Mouse (Mus musculus): ENCODE results near the gene Fam170b.

Gene Fam170b

GRCm38 (mm10) chr14:32827994-32828650, 5.6 kb upstream of the Fam170b start:
- DNase-seq (ENCODE audit: low spot score) = no peak

DNA sequence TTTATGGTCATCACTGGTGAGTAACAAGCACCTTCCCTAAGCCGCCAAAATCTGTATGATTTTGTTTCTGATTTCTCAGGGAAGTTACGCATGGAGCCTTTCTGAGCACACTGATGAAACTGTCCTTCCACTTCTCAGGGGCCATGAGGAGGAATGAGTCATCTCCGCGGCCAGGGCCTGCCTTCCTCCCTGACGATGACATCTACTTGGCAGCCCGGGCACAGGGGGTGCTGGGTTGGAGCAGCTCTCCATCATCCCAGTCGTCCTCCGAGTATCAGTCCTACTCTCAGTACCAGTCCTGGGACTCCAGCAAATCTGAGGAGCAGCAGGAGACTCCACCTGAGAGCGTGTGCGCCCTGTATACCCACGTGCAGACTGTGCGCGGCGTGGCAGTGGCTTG, 1.4 kb downstream of the Fam170b start:
- DNase-seq (ENCODE audit: low spot score) = no peak

- DNase-seq (ENCODE audit: low spot score) = no peak
Observed at GRCm38 (mm10) chr14:32835596-32835995, 1.8 kb downstream of the Fam170b start.

DNA sequence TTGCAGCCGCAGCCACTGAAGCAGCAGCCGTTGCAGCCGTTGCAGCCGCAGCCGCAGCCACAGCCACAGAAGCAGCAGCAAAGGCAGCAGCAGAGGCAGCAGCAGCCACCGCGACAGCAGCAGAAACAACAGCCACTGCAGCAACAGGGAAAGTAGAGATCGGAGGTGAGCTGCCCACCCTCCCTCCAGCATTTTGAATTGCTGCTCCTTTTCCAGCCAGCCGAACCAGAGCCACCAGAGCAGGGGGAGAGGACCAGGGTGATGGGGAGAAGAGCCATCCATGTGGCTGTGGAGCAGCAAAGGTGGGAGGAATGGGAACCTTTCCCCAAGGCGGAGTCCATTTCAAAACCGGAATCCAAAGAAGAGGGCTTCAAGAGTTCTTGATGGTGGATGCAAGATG, 2.4 kb downstream of the Fam170b start:
- no peak for DNase-seq (ENCODE audit: low spot score)

GRCm38 (mm10) chr14:32842052-32842451, 8.3 kb downstream of the Fam170b start:
- no peak for DNase-seq (ENCODE audit: low spot score)

DNA sequence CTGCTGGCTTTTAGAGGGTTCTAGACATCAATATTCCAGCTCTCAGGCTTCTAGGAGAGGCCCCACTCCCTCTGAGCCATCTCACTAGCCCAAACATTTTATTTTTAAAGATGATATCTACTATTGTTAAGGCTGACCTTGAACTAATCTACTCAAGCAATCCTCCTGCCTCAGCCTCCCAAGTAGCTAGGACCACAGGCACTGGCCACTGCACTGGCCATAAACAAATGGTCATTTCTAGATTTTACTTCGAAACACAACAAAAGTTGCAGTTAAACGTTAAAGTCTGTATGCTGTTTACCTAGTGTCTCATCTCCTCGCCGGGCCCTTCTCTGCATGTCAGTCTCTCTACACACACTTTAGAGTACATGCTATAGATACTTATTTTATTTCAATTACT, 20.3 kb downstream of the Fam170b start:
- DNase-seq (ENCODE audit: low spot score) = no peak

DNA sequence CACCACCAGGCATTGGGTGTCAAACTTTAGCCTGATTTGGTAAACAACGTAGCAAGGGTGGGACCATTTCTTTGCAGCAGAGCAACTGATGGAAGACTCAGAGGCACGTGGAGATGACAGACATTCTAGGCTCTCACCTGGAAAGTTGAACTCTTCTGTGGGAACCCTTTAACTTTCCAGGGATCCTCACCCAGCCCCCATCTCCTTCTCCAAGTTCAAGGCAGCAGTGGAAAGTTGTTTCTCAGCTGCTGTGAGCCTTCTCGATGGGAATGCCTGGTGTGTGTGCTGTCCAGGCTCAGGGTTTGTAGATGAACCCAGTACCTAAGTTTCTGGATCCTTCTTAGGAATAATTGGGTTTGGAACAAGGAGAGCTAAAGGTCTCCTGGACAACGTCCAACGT, 22.5 kb downstream of the Fam170b start:
- no peak for DNase-seq (ENCODE audit: low spot score)

GRCm38 (mm10) chr14:32856681-32857328, 23.0 kb downstream of the Fam170b start, which contains the start of gene Vstm4:
Gene Vstm4, plus strand, starts transcription at chr14:32856756.
- peak; percentile 80 for DNase-seq (ENCODE audit: low spot score)

DNA sequence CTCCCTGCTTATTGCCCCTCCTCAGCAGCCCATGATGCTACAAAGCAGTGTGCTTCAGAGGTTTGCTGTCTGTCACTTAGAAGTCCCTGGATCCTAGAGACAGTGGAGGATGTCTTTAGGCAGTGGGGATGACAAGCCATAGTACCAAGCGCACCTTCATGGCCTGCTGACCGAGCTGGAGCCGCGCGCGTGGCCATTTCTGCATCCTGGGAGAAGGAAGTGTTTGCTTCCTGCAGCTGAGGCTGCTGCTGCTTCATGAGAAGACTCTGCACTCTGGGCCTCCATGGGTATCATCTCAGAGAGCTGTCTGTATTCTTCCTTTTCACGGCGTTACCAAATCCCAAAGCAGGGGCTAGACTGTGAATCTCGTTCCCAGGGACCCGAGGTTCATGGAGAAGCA, 24.6 kb downstream of the Fam170b start:
- DNase-seq (ENCODE audit: low spot score) = no peak

DNA sequence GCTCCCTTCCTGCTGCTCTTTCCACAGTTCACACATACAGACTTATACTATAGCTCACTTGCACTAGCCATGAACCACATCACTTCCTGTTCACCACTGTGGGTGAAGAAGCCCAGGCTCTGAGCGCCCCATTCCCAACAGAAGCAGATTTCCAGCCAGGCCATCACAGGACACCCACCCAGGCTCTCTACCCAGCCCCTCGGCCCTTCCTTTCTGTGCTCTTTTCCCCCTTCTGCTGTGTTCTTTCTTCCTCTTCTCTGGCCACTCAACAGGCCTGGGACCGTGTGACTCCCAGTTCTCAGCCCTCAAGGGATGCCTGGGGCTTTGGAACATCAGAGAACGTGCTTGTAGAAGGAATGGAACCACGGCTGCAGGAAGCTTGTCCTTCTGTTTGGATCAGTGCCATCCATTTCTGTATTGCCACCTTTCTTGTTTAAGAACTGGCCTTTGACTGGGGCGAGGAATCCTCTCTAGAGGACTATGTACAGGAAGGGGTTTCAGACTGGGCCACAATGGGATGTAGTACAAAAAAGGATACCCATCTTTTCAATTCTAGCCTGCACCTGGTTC, 25.3 kb downstream of the Fam170b start:
- DNase-seq (ENCODE audit: low spot score) = no peak

- no peak for DNase-seq (ENCODE audit: low spot score)
Observed at GRCm38 (mm10) chr14:32859831-32860569, 26.2 kb downstream of the Fam170b start.

DNA sequence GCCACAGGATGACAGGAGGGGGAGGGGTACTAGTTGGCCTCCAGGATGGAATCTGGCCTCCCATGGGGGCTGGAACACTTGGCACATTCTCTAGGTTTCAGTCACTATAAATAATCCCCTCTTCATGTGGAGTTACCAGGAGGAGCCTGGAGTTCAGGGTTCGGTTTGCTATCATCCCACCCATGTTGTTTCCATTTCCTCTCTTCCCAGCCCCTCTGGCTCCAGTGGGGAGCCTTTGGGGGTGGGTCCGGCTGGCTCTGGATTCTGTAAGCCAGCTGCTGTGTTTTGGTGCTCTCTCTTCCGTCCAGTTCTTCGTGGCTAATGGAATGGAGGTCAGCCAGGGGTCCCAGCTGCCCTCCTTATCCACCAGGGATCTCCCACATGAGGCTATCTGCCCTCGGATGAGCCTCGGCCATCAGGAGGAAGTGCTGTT, 27.4 kb downstream of the Fam170b start:
- no peak for DNase-seq (ENCODE audit: low spot score)

GRCm38 (mm10) chr14:32861656-32862055, 27.9 kb downstream of the Fam170b start:
- no peak for DNase-seq (ENCODE audit: low spot score)

- no peak for DNase-seq (ENCODE audit: low spot score)
Observed at GRCm38 (mm10) chr14:32865331-32865730, 31.6 kb downstream of the Fam170b start.

- DNase-seq (ENCODE audit: low spot score) = no peak
Observed at GRCm38 (mm10) chr14:32871963-32872362, 38.2 kb downstream of the Fam170b start.

DNA sequence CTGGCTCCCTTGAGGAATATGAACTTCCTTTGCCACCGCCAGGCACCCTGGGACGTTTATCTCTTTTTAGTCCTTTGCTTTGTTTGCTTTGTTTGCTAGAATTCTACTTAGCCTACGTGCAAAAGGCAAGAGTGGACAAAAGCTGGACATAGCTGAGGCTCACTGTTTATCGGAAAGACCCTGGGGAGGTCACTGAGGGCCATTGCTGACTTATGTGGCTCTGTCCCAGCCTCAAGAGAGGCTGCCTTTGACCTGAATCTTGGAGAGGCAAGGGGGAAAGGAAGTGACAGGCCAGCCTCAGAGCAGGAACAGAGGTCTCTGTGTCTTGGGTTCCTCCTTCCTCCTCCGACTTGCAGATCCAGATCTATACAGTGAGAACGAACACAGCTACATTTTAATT, 43.8 kb downstream of the Fam170b start:
- no peak for DNase-seq (ENCODE audit: low spot score)

DNA sequence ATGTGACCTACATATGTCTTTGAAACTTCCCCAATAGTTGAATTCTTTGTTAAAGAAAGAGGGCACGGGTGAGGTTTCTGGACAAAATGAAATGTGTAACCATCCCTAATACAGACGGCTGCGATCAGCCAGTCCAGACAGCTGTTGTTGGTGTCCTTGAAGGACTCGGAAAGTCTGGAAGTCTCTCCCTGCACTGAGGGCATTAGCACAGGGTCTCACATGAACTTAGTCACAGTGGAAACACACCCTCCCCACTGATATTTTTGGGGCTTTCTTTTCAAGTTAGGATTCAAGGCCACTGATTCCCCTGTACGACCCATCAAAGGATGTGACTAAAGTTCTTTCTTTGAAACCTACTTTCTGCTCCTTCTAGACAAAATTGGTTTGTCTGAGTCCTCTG, 46.6 kb downstream of the Fam170b start:
- DNase-seq (ENCODE audit: low spot score) = no peak

DNA sequence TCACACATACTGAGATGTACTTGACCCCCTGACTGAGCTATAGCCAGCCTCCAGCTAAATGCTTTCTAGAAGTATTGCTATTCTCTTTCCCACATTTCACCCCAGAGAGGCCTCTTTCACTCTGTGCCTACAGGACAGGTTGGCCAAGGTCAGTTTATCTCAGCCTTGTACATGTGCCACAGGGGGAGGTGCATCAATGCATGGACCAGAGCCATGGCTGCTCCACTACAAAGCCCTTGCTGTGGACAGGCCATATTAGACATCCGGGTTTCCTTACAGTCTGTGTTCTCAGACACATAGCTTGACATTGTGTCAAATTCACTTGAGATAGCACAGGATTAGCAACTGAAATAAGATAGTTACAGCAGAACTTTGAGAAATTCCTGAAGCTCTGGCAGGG, 47.9 kb downstream of the Fam170b start:
- peak; percentile 35 for DNase-seq (ENCODE audit: low spot score)
